Mouse (Mus musculus): ENCODE results near the gene Rpl35a. TPM values are rescaled to one million over a fixed set of nuclear protein-coding genes. Genes with fewer than 3 reads are reported as not detected.

The Rpl35a gene
- polyA plus RNA-seq (2017; shearing (Covaris generic)), result 613 TPM

DNA sequence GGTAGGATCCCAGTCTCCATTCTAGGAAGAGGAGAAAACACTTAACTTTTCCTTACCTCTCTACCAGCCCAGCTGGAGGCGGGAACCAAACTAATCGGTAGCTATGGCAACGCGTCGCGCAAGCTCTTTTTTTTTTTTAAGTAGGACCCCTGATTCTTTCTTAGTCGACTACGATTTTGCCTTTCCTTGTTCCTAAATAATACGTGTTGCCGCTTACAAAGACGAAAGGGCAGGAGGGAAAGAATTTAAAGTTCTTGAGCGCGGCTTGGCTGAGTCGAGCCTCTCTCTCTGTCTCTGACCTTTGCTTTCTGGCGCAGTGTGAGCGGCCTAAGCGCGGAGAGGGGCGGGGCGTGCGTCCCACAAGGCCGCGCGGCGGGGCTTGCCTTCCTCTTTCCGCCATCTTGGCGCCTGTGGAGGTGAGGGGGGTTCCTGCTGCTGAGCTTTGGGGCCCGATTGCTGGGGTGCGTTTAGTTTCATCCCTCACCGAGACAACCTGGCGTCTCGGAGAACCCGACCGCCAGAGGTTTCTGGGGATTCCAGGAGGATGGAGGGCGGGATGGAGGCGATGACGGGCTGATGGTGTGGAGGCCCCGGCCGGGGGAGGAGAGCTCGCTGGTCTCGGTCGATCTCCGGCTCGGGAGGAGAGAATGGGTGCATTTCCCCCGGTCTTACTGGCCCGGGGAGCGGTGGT is at the start of gene Rpl35a, which contains the start of gene Iqcg:
Gene Rpl35a, plus strand, starts transcription at position 359 of the 691 bp plus-strand sequence.
Gene Iqcg, minus strand, starts transcription at position 124 of the 691 bp plus-strand sequence.

DNA sequence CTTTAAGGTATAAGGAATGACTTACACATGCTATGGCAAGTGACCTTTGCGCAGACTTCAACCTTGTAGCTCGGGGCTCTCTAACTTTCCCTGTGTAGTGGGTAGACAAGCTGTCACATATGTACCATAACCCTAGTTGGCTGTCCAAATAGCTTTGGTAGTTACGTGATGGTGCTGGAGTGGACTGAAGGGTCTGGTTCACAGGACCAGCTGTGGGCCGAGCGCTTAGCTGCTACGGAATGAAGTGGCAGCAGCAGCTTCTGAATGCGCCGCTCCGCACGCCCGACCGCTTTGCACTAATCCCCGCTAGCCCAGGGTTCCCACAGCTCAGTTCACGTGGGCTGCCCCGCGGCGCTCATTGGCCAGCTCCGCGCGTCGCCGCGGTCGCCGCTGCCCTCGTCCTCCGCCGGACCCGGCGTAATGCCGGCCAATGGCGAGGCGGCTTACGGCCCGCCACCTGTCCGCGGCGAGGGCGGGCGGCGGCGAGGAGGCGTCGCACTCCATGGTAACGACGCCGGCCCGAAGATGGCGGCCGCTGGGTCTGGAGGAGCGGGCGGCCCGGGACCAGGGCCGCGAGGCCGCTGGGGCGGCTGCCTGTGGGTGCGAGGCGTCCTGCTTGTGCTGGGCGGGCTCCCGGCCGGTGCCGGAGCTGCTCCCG is 5.9 kb downstream of the Rpl35a start, which contains the start of gene Lmln:
Gene Lmln, plus strand, starts transcription at position 498 of the 658 bp plus-strand sequence.

Other genes with a start within 250 kb of the Rpl35a start
- gene Smbd1, start 246.0 kb upstream of the Rpl35a start, polyA plus RNA-seq (2017; shearing (Covaris generic)), result not detected
- 61.0 TPM for gene Fyttd1, start 179.0 kb upstream of the Rpl35a start, polyA plus RNA-seq (2017; shearing (Covaris generic))
- gene Rubcn, start 178.7 kb upstream of the Rpl35a start, polyA plus RNA-seq (2017; shearing (Covaris generic)), result 8.5 TPM
- 68.6 TPM for gene Lrch3, start 142.4 kb upstream of the Rpl35a start, polyA plus RNA-seq (2017; shearing (Covaris generic))
- gene Iqcg, start 235 bp upstream of the Rpl35a start, polyA plus RNA-seq (2017; shearing (Covaris generic)), result 1.9 TPM
- gene Lmln, start 6.1 kb downstream of the Rpl35a start, polyA plus RNA-seq (2017; shearing (Covaris generic)), result 1.5 TPM
- 23.4 TPM for gene Osbpl11, start 128.6 kb downstream of the Rpl35a start, polyA plus RNA-seq (2017; shearing (Covaris generic))
- 70.8 TPM for gene Snx4, start 195.0 kb downstream of the Rpl35a start, polyA plus RNA-seq (2017; shearing (Covaris generic))